Mouse (Mus musculus) splenic B cell, adult 2 months (primary cell): Measurements from ENCODE around the gene Satb1.
A peak's percentile ranks its signal among the peaks of the same experiment; 100 is the strongest.

Source experiments
- DNase-seq: peaks from one replicate; pipeline ENCODE4 v3.0.0-alpha.2; 2011; ENCODE audit warnings: low read depth, low spot score
- H3K27me3 ChIP-seq: 2 replicates; pipeline ENCODE4 v1.6.1; 2012; ENCODE audit warnings: mild to moderate bottlenecking, low read length, moderate library complexity, mixed read lengths; ENCODE audit not compliant: control insufficient read depth, poor library complexity, insufficient read depth, severe bottlenecking
- H3K36me3 ChIP-seq: 2 replicates; pipeline ENCODE4 v1.6.1; 2012; ENCODE audit warnings: mild to moderate bottlenecking, low read length, moderate library complexity, mixed read lengths; ENCODE audit not compliant: control insufficient read depth, poor library complexity, insufficient read depth, severe bottlenecking

Satb1 gene

GRCm38 (mm10) chr17:51832900-51833577 lies at the start of gene Satb1:
Gene Satb1, minus strand, starts transcription at chr17:51833290.
- Histone ChIP-seq H3K36me3 (no peaks in the 10 kb centered on the region), H3K27me3 (no peaks in the 10 kb centered on the region)
- DNase-seq, result peak; percentile 90

- Histone ChIP-seq H3K27me3 (no peaks in the 10 kb centered on the region), H3K36me3 (no peaks in the 10 kb centered on the region)
- no peak for DNase-seq
These were observed 49.5 kb upstream of the Satb1 start for GRCm38 (mm10) chr17:51882566-51882965.

GRCm38 (mm10) chr17:51880895-51881622 lies 48.0 kb upstream of the Satb1 start:
- no peak for DNase-seq
- Histone ChIP-seq H3K36me3 (no peaks in the 10 kb centered on the region), H3K27me3 (no peaks in the 10 kb centered on the region)

- DNase-seq, result no peak
- Histone ChIP-seq H3K36me3 (no peaks in the 10 kb centered on the region), H3K27me3 (no peaks in the 10 kb centered on the region)
These were observed 47.1 kb upstream of the Satb1 start for GRCm38 (mm10) chr17:51880221-51880620.

- DNase-seq, result no peak
- Histone ChIP-seq H3K27me3 (no peaks in the 10 kb centered on the region), H3K36me3 (no peaks in the 10 kb centered on the region)
These were observed 46.6 kb upstream of the Satb1 start for GRCm38 (mm10) chr17:51879736-51880135.

GRCm38 (mm10) chr17:51879171-51879570 lies 46.1 kb upstream of the Satb1 start:
- DNase-seq, result no peak
- no peaks in the 10 kb centered on the region for H3K27me3 ChIP-seq
- no peaks in the 10 kb centered on the region for H3K36me3 ChIP-seq

- peak; percentile 84 for DNase-seq
- no peaks in the 10 kb centered on the region for H3K27me3 ChIP-seq
- H3K36me3 ChIP-seq, result no peaks in the 10 kb centered on the region
These were observed 43.4 kb upstream of the Satb1 start for GRCm38 (mm10) chr17:51876471-51876870.

GRCm38 (mm10) chr17:51857616-51858015 lies 24.5 kb upstream of the Satb1 start:
- H3K36me3 ChIP-seq, result 0 out of 2 replicates have a peak, but pooled peaks cover 2% of the 10 kb centered on the region
- DNase-seq, result no peak
- no peaks in the 10 kb centered on the region for H3K27me3 ChIP-seq

- DNase-seq, result no peak
- no peaks in the 10 kb centered on the region for H3K27me3 ChIP-seq
- 0 out of 2 replicates have a peak, but pooled peaks cover 3% of the 10 kb centered on the region for H3K36me3 ChIP-seq
These were observed 23.2 kb upstream of the Satb1 start for GRCm38 (mm10) chr17:51856332-51856731.

- H3K36me3 ChIP-seq, result 0 out of 2 replicates have a peak, but pooled peaks cover 3% of the 10 kb centered on the region
- H3K27me3 ChIP-seq, result no peaks in the 10 kb centered on the region
- no peak for DNase-seq
These were observed 22.2 kb upstream of the Satb1 start for GRCm38 (mm10) chr17:51855261-51855660.

- H3K36me3 ChIP-seq, result 0 out of 2 replicates have a peak, but pooled peaks cover 3% of the 10 kb centered on the region
- no peak for DNase-seq
- no peaks in the 10 kb centered on the region for H3K27me3 ChIP-seq
These were observed 20.9 kb upstream of the Satb1 start for GRCm38 (mm10) chr17:51853952-51854351.

- no peaks in the 10 kb centered on the region for H3K36me3 ChIP-seq
- no peak for DNase-seq
- no peaks in the 10 kb centered on the region for H3K27me3 ChIP-seq
These were observed 7.5 kb upstream of the Satb1 start for GRCm38 (mm10) chr17:51840596-51840995.

- H3K36me3 ChIP-seq, result no peaks in the 10 kb centered on the region
- no peak for DNase-seq
These were observed 6.4 kb upstream of the Satb1 start for GRCm38 (mm10) chr17:51839484-51839883.

GRCm38 (mm10) chr17:51836901-51837300 lies 3.8 kb upstream of the Satb1 start:
- no peaks in the 10 kb centered on the region for H3K27me3 ChIP-seq
- no peak for DNase-seq
- H3K36me3 ChIP-seq, result no peaks in the 10 kb centered on the region

More at GRCm38 (mm10) chr17:51839484-51839883, 6.4 kb upstream of the Satb1 start:
- no peaks in the 10 kb centered on the region for H3K27me3 ChIP-seq

GRCm38 (mm10) chr17:51836243-51836642 lies 3.2 kb upstream of the Satb1 start:
- DNase-seq, result no peak
- Histone ChIP-seq H3K27me3 (no peaks in the 10 kb centered on the region), H3K36me3 (no peaks in the 10 kb centered on the region)
